Mouse (Mus musculus): ENCODE results near the gene Nprl2. TPM values are rescaled to one million over a fixed set of nuclear protein-coding genes. Genes with fewer than 3 reads are reported as not detected.
A peak's percentile ranks its signal among the peaks of the same experiment; 100 is the strongest.

Gene Nprl2
- total RNA-seq, 2 experiments from 2014 or later = 39.7 to 48.3 TPM

DNA sequence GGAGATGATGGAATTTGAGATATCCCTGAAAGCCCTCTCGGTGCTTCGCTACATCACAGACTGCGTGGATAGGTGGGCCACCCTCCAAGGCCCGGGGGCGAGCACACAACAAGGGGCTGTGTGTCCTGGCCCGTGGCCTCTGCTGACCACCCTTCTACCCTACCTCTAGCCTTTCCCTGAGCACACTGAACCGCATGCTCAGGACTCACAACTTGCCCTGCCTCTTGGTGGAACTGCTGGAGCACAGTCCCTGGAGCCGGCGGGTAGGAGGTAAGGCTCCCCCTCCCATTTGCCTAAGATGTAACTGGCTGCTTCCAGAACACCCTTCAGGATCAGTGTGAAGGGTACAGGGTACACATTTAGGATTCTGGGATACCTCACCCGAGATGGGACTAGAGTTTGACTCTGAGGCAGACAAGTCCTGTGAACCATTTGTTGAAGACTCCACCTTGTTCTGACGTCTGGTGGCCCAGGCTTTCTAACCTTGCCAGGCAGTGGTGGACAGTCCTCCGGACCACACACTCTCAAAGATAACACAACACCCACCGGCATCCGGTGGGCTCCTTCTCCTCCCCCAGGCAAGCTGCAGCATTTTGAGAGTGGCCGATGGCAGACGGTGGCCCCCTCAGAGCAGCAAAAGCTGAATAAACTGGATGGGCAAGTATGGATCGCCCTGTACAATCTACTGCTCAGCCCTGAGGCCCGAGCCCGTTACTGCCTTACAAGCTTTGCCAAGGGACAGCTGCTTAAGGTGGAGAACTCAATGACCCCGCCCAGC is 7.5 kb downstream of the Nprl2 start:
- H3K27ac ChIP-seq = no peak overlapping the region
- H3K4me3 ChIP-seq = no peak overlapping the region
- no peak for DNase-seq (ENCODE audit: extremely low spot score in 1 of 2, low spot score in 2 of 2)
- intact Hi-C loops (cut with DNase I) = no loop called here
- no peak for TF ChIP-seq CTCF (IDR thresholded peaks at IDR 0.05)

DNA sequence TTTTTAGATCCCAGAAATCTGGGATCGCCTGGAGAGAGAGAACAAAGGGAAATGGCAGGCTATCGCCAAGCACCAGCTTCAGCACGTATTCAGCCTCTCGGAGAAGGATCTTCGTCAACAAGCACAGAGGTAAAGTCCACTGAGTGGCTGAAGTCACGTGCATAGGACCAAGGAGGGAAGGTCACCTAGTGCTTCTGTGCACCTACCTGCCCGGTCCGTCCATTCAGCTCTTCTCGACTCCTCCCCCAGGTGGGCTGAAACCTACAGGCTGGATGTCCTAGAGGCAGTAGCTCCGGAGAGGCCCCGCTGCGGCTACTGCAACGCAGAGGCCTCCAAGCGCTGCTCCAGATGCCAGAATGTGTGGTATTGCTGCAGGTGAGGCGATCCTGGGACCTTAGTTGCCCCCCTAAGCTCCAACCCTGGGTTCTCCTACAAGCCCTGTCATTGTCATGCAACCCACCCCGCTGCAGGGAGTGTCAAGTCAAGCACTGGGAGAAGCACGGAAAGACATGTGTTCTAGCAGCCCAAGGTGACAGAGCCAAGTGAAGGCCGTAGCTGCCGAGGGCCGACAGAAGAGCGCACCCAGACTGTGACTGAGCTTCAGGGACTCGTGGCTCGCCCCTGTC is 8.6 kb downstream of the Nprl2 start:
- DNase-seq (ENCODE audit: extremely low spot score in 1 of 2, low spot score in 2 of 2) = no peak
- intact Hi-C loops (cut with DNase I) = no loop called here
- no peak for TF ChIP-seq CTCF (IDR thresholded peaks at IDR 0.05)
- Histone ChIP-seq H3K27ac (no peak overlapping the region), H3K4me3 (no peak overlapping the region)

DNA sequence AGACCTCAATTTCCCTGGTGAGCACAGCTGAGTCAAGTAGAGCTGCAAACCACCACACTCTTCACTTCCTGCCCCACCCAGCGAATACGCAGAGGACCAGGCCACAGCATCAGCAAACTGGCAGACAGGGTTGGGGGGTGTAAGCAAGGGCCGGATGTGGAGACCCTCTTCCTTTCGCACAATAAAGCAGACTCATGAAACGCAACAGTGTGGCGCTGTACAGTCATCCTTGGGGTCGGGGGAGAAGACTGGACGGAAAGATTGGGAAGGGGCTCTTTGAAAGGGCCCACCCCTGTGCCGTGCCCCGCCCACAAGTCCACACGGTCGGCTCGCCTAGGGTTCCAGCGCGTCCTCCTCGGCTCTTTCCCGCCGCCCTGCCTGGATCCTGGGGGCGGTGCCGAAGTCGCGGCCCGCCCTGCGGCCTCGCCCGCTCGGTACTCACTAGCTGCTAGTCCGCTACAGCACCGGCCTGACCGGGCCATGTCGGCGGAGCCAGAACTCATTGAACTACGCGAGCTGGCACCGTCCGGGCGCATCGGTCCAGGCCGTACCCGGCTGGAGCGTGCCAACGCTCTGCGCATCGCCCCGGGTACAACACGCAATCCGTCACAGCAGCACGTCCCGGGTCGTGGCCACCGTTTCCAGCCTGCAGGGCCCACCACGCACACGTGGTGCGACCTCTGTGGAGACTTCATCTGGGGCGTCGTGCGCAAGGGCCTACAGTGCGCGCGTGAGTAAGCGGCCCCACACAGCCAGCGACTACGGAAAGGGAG is 9.3 kb downstream of the Nprl2 start, which contains the start of gene Rassf1:
Gene Rassf1 (plus strand): TSS at position 439 of the 773 bp plus-strand sequence.
- no peak for DNase-seq (ENCODE audit: extremely low spot score in 1 of 2, low spot score in 2 of 2)
- Histone ChIP-seq H3K4me3 (peak within 1 kb of the TSS; percentile 44), H3K27ac (no peak within 1 kb of the TSS)
- no peak for TF ChIP-seq CTCF (IDR thresholded peaks at IDR 0.05)
- intact Hi-C loops (cut with DNase I) = no loop called here

DNA sequence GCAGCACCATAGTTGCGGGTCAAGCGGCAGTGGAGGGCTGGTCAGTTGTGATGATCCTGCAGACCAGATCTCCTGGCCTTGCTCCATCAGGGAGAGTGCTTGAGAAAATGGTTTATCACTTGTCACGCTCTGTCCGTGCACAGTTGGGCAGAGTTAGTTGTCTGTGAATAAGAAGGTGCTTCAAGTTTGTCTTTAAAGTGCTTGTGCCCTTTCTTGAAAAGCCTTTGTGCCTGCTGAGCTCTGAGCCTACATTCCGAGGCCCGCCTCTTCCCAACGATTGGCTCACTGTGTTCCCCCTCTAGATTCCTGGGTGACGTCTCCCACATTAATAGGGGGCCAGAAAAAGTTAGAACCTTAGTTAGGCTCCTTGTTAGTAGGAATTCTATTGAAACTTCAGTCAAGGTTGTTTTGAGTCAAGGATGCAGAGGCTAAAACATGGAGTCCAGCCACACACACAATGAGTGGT is 9.9 kb downstream of the Nprl2 start:
- Histone ChIP-seq H3K4me3 (peak overlapping the region; percentile 44), H3K27ac (no peak overlapping the region)
- intact Hi-C loops (cut with DNase I) = no loop called here
- no peak for TF ChIP-seq CTCF (IDR thresholded peaks at IDR 0.05)
- DNase-seq (ENCODE audit: extremely low spot score in 1 of 2, low spot score in 2 of 2) = no peak

DNA sequence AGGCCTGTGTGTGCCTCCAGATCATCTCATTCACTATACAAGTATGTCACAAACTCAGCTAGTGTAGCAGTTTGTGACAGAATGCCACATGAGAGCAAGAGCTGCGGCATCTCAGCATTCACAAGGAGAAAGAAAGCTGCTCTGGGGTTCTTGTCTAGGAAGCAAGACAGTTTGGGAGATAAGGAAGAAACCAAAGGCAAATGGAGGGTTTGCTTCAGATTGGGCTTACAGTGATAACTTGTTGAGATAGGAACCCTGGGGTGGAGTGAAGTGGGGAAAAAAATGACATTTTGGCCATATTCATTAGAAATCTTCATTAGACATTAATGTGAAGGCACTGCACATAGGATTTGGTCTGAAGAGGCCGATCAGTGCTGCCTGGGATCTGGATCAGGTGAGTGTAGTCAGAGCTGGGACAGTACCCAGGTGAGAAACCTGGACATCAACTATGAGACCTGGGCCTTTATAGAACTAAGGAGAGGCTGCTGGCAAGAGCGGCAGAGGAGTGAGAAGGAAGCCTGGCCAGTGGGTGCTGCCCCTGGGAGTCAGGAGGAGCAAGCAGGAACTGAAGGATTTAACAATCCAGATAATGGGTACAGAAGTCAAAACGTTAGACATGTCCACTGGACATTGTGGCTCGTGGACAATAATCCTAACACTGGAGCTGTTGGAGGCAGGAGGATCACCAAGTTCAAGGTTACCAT is 10.8 kb downstream of the Nprl2 start:
- H3K4me3 ChIP-seq = no peak overlapping the region
- intact Hi-C loops (cut with DNase I) = no loop called here

DNA sequence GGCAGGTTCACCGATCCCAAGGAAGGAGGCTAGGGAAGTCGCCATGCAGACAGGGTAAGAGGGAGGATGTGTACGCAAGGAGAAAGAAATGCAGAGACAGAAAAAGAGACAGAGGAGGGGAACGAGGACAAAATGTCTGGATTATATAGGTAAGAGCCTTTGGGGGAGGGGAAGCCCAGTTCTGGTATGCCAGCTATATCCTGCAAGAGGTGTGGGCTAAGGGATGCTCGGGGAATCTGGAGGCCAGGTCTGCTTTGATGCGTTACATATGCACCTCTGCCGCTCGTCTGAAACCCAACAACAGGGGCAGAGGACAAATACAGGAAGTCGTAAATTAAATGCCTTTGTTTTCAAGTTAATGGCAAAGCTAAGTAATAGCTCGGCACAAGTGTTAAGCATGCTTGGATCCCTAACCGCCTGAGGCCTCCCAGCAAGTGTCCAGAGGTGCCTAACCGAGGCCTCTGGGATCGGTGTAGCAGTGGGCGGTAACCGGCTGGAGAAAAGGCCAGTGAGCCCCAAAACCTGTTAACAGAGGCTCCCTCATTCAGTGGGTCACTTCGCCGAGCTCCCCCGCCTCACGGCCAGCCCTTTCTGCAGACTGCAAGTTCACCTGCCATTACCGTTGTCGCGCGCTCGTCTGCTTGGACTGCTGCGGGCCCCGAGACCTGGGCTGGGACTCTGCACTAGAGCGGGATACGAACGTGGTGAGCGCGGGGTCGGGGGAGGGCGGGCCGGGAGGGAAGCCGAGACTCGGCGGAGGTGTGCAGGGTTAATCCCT is 11.7 kb downstream of the Nprl2 start:
- no peak for TF ChIP-seq CTCF (IDR thresholded peaks at IDR 0.05)
- intact Hi-C loops (cut with DNase I) = no loop called here
- peak overlapping the region; percentile 94 for H3K4me3 ChIP-seq
- DNase-seq (ENCODE audit: extremely low spot score in 1 of 2, low spot score in 2 of 2) = peak in 1 of 2 experiments; percentile 42
- H3K27ac ChIP-seq = peak overlapping the region; percentile 78

More for the DNA sequence above, 10.8 kb downstream of the Nprl2 start:
- no peak for TF ChIP-seq CTCF (IDR thresholded peaks at IDR 0.05)
- no peak overlapping the region for H3K27ac ChIP-seq
- DNase-seq (ENCODE audit: extremely low spot score in 1 of 2, low spot score in 2 of 2) = no peak

DNA sequence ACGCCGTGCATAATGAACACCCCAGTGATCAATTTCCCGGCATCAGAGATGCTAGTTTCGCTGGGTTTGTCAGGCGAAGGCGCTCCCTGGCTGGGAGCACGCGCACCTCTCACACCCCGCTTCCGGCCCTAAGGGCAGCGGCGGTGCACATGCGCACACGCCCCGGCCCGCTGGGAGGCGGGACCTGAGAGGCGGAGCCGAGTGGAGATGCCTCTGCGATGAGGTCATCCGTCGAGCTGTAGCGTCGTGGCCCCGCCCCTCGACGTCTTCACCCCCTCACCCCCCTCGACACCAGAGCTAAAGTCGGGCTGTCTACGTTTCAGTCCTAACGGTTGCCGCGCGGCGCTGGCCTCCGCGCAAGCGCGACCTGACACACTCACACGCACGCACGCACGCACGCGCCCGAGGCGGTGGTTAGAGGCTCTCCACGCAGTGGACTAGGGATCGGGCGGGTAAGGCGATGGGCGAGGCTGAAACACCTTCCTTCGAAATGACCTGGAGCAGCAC is 12.3 kb downstream of the Nprl2 start:
- Histone ChIP-seq H3K4me3 (peak overlapping the region; percentile 94), H3K27ac (peak overlapping the region; percentile 93)
- intact Hi-C loops (cut with DNase I) = no loop called here
- TF ChIP-seq CTCF (IDR thresholded peaks at IDR 0.05) = no peak; the same call in 1 of the 2 replicates
- peak; percentile 90 to 95 for DNase-seq (ENCODE audit: extremely low spot score in 1 of 2, low spot score in 2 of 2)

DNA sequence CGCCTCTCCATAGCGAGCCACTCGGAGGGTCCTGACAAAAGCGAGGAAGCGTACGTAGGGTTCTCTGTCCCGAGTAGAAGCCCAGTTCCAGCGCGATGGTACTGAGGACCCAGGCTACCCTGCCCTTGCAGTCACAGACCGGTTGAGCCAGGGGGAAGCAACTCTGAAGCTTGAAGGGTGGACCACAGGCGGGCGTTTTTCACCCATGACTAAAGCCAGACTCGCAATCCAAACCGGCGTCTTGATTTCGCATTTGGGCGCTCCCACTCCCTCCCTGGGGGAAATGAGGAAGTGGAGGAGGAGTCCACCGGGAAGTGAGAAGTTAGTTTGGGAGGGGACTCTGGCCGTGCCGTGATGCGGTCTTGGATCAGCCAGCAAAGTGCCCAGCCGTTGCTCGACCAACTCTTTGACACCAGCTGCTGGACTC is 13.0 kb downstream of the Nprl2 start:
- intact Hi-C loops (cut with DNase I) = no loop called here
- no peak for DNase-seq (ENCODE audit: extremely low spot score in 1 of 2, low spot score in 2 of 2)
- Histone ChIP-seq H3K4me3 (peak overlapping the region; percentile 94), H3K27ac (peak overlapping the region; percentile 93)
- no peak for TF ChIP-seq CTCF (IDR thresholded peaks at IDR 0.05)

DNA sequence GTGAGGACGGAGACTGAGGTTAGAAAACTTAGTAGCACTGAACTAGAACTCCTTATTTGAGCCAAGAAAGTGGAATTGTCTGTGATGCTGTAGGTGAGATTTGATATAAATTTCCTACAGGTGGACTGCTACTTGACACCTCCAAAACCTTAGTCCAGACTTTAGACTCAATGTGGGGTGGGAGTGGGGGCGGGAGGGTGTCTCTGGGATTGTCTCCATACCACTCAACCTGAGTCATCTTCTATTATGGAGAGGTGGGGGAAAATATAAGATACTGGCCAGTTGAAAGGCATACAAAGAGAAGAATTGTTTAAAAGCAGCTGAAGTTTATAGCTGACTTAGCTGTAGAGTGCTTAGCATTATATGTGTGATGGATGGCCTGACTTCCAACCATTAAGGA is 13.7 kb downstream of the Nprl2 start:
- DNase-seq (ENCODE audit: extremely low spot score in 1 of 2, low spot score in 2 of 2) = no peak
- peak overlapping the region; percentile 94 for H3K4me3 ChIP-seq
- TF ChIP-seq CTCF (IDR thresholded peaks at IDR 0.05) = no peak
- H3K27ac ChIP-seq = no peak overlapping the region; the same call in 1 of the 2 replicates
- intact Hi-C loops (cut with DNase I) = no loop called here

DNA sequence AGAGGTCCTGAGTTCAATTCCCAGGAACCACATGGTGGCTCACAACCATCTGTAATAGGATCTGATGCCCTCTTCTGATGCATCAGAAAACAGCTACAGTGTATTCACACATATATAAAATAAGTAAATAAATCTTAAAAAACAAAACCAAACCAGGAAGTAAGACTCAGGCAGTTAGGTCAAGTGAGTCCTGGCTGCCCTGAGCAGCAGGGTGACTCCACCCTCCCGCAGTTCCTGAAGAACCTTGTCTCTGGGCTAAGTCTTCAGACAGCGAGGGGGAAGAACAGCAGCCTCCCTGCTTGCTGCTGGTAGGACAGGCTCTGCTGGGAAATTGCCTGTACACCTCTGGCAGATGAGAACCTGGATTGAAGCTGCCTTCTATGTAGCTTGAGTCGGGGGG is 14.3 kb downstream of the Nprl2 start:
- TF ChIP-seq CTCF (IDR thresholded peaks at IDR 0.05) = no peak
- Histone ChIP-seq H3K4me3 (no peak overlapping the region), H3K27ac (no peak overlapping the region)
- intact Hi-C loops (cut with DNase I) = no loop called here
- no peak for DNase-seq (ENCODE audit: extremely low spot score in 1 of 2, low spot score in 2 of 2)
